Mouse (Mus musculus) stomach, postnatal 0 days (tissue): ENCODE results near the gene C2. TPM values are rescaled to one million over a fixed set of nuclear protein-coding genes. Genes with fewer than 3 reads are reported as not detected.
A peak's percentile ranks its signal among the peaks of the same experiment; 100 is the strongest.

Experiments
- ATAC-seq: fragments of 200-750 bp; cut with Nextera tagmentation; 2 replicates; pipeline ENCODE4 v1.8.0; 2017; ENCODE audit not compliant: low FRiP score, low TSS enrichment
- DNase-seq: peaks from one replicate; pipeline ENCODE4 v3.0.0-alpha.2; 2016; ENCODE audit warnings: low spot score
- H3K27ac ChIP-seq: fragments of 300-500 bp; sonication (generic); replicated peaks from 2 replicates; pipeline ENCODE4 v1.5.1; 2014; ENCODE audit warnings: mild to moderate bottlenecking, control low read depth
- H3K27me3 ChIP-seq: fragments of 300-500 bp; sonication (generic); 2 replicates; pipeline ENCODE4 v1.6.1; 2014; ENCODE audit warnings: low read length; ENCODE audit not compliant: control insufficient read depth, insufficient read depth
- H3K36me3 ChIP-seq: fragments of 300-500 bp; sonication (generic); 2 replicates; pipeline ENCODE4 v1.6.1; 2014; ENCODE audit warnings: low read length, mixed read lengths; ENCODE audit not compliant: control insufficient read depth, insufficient read depth
- H3K4me1 ChIP-seq: fragments of 300-500 bp; sonication (generic); replicated peaks from 2 replicates; pipeline ENCODE4 v1.6.1; 2014; ENCODE audit warnings: antibody characterized with exemption; ENCODE audit not compliant: control insufficient read depth, insufficient read depth
- H3K4me2 ChIP-seq: fragments of 300-500 bp; sonication (generic); replicated peaks from 2 replicates; pipeline ENCODE4 v1.6.1; 2014; ENCODE audit warnings: low read depth, mild to moderate bottlenecking, control low read depth, moderate library complexity
- H3K4me3 ChIP-seq: fragments of 300-500 bp; sonication (generic); 2 replicates; pipeline ENCODE4 v1.5.1; 2014; ENCODE audit warnings: low read depth, low read length, control low read depth
- H3K9ac ChIP-seq: fragments of 300-500 bp; sonication (generic); 2 replicates; pipeline ENCODE4 v1.6.1; 2014; ENCODE audit warnings: mild to moderate bottlenecking, low read length, control low read depth, mixed read lengths
- H3K9me3 ChIP-seq: fragments of 300-500 bp; sonication (generic); 2 replicates; pipeline ENCODE4 v1.6.1; 2016; ENCODE audit warnings: low read length; ENCODE audit not compliant: control insufficient read depth
- CTCF ChIP-seq: IDR thresholded peaks from 2 replicates; pipeline ENCODE4 v1.5.1; 2016; ENCODE audit warnings: antibody characterized with exemption, low read depth, mild to moderate bottlenecking, moderate library complexity
- EP300 ChIP-seq: optimal IDR thresholded peaks from 2 replicates; pipeline ENCODE3; 2016; ENCODE audit warnings: antibody characterized with exemption
- WGBS: fragments of 180-500 bp; shearing (Covaris S2); extraction: QIAGEN DNeasy Blood & Tissue Kit; methylation state at CpG from one replicate; pipeline ENCODE4 v1.1.7; 2014; 5-methylcytosine and 5-hydroxymethylcytosine counted together
- polyA plus RNA-seq: library from polyadenylated mRNA; unstranded; fragments of >200 nt; fragmentation: Nextera tagmentation; extraction: Ambion mirVana; gene quantifications from 2 replicates; pipeline ENCODE4 v1.2.1, GENCODE M21; 2015

Gene C2
- polyA plus RNA-seq, 1 experiment from 2014 or later, result 4.8 TPM

- H3K4me3 ChIP-seq, result no peak within 1 kb of the TSS
- no peak within 1 kb of the TSS for H3K4me2 ChIP-seq
- no peaks in the 10 kb centered on the region for H3K9me3 ChIP-seq
- no peak for ATAC-seq
- no peaks in the 10 kb centered on the region for H3K4me1 ChIP-seq
- 59% methylated on average over 11 of the region's 11 CpGs for WGBS
- H3K27ac ChIP-seq, result no peak within 1 kb of the TSS
- H3K9ac ChIP-seq, result no peak within 1 kb of the TSS
- TF ChIP-seq CTCF (no peak), EP300 (no peak)
- H3K36me3 ChIP-seq, result no peaks in the 10 kb centered on the region
- no peaks in the 10 kb centered on the region for H3K27me3 ChIP-seq
- no peak for DNase-seq
Measured at GRCm38 (mm10) chr17:34879336-34879879, 18.7 kb downstream of the C2 start, which contains the start of gene Zbtb12. Gene Zbtb12, plus strand, starts transcription at chr17:34879483.

- WGBS, result 77% methylated on average over 6 of the region's 6 CpGs
Measured at GRCm38 (mm10) chr17:34874321-34874720, 23.7 kb downstream of the C2 start.

GRCm38 (mm10) chr17:34865981-34866380 is 32.1 kb downstream of the C2 start:
- no peak overlapping the region for H3K27ac ChIP-seq
- TF ChIP-seq CTCF, result no peak
- no peak for TF ChIP-seq EP300
- no peaks in the 10 kb centered on the region for H3K36me3 ChIP-seq
- H3K4me2 ChIP-seq, result no peak overlapping the region
- DNase-seq (no peak), ATAC-seq (no peak)
- WGBS, result 51% methylated on average over 7 of the region's 7 CpGs
- H3K4me1 ChIP-seq, result no peaks in the 10 kb centered on the region
- H3K4me3 ChIP-seq, result no peak overlapping the region
- H3K9me3 ChIP-seq, result no peaks in the 10 kb centered on the region
- no peak overlapping the region for H3K9ac ChIP-seq
- no peaks in the 10 kb centered on the region for H3K27me3 ChIP-seq

More at GRCm38 (mm10) chr17:34874321-34874720, 23.7 kb downstream of the C2 start:
- Histone ChIP-seq H3K27ac (no peak overlapping the region), H3K4me2 (no peak overlapping the region), H3K27me3 (no peaks in the 10 kb centered on the region), H3K9ac (no peak overlapping the region), H3K4me1 (no peaks in the 10 kb centered on the region), H3K4me3 (no peak overlapping the region), H3K9me3 (no peaks in the 10 kb centered on the region), H3K36me3 (no peaks in the 10 kb centered on the region)
- no peak for TF ChIP-seq EP300
- no peak for TF ChIP-seq CTCF
- DNase-seq (no peak), ATAC-seq (no peak)

GRCm38 (mm10) chr17:34862416-34863081 is 35.5 kb downstream of the C2 start, which contains the start of gene Cfb:
Gene Cfb, minus strand, starts transcription at chr17:34862518.
- H3K27me3 ChIP-seq, result no peaks in the 10 kb centered on the region

GRCm38 (mm10) chr17:34861704-34862415 is 36.2 kb downstream of the C2 start:
- peak; percentile 76 for DNase-seq
- TF ChIP-seq EP300 (no peak), CTCF (no peak)
- Histone ChIP-seq H3K4me1 (no peaks in the 10 kb centered on the region), H3K9ac (no peak overlapping the region), H3K27ac (no peak overlapping the region), H3K4me3 (no peak overlapping the region), H3K9me3 (no peaks in the 10 kb centered on the region), H3K36me3 (no peaks in the 10 kb centered on the region), H3K4me2 (no peak overlapping the region), H3K27me3 (no peaks in the 10 kb centered on the region)
- WGBS, result 47% methylated on average over 13 of the region's 13 CpGs
- peak; percentile 71 for ATAC-seq

More at GRCm38 (mm10) chr17:34862416-34863081, 35.5 kb downstream of the C2 start, which contains the start of gene Cfb:
- DNase-seq, result no peak
- Histone ChIP-seq H3K9ac (no peak within 1 kb of the TSS; the same call in 1 of the 2 replicates), H3K4me3 (no peak within 1 kb of the TSS), H3K9me3 (no peaks in the 10 kb centered on the region), H3K36me3 (no peaks in the 10 kb centered on the region), H3K4me2 (no peak within 1 kb of the TSS), H3K27ac (peak within 1 kb of the TSS; percentile 35; the same call in 1 of the 2 replicates), H3K4me1 (no peaks in the 10 kb centered on the region)
- ATAC-seq, result peak; percentile 53; the same call in 1 of the 2 replicates
- TF ChIP-seq CTCF (no peak), EP300 (no peak)
- WGBS, result 37% methylated on average over 8 of the region's 8 CpGs
